Mouse (Mus musculus) hindbrain, embryonic 10.5 days (tissue): ENCODE data around the gene Tfpi2. TPM values are rescaled to one million over a fixed set of nuclear protein-coding genes. Genes with fewer than 3 reads are reported as not detected.

ENCODE experiments used
- polyA plus RNA-seq: library from polyadenylated mRNA; unstranded; fragments of >200 nt; fragmentation: Nextera tagmentation; extraction: Ambion mirVana; gene quantifications from 2 replicates; pipeline ENCODE4 v1.2.1, GENCODE M21; 2016

The Tfpi2 gene
- polyA plus RNA-seq, 1 experiment from 2014 or later, result 0.42 TPM

Other genes with a start within 250 kb of the Tfpi2 start
- 0.25 and 0.55 TPM in 2 replicates for gene Calcr, start 224.2 kb downstream of the Tfpi2 start, polyA plus RNA-seq
- not detected in 2 replicates for gene Gngt1, start 4.9 kb upstream of the Tfpi2 start, polyA plus RNA-seq
- 34.6 and 36.9 TPM in 2 replicates for gene Gng11, start 15.0 kb upstream of the Tfpi2 start, polyA plus RNA-seq
- gene Bet1, start 98.1 kb upstream of the Tfpi2 start, polyA plus RNA-seq, result 49.7 and 56.3 TPM in 2 replicates